Mouse (Mus musculus): Measurements from ENCODE around the gene 4930556J24Rik.
"Not testable (repeated sequence)": the region's sequence is repeated elsewhere in the genome, so short reads cannot be mapped to it uniquely, and the experiment has no call there.

- TF ChIP-seq GATA1 (IDR thresholded peaks at IDR 0.05; ENCODE audit: borderline replicate concordance, low read length); FLI1 (IDR thresholded peaks at IDR 0.05; ENCODE audit: low read length): not testable (repeated sequence)
Observed at GRCm38 (mm10) chr11:4022111-4022510, 45.5 kb upstream of the 4930556J24Rik start.
